Comparison of ENCODE assay signal across 7 mouse cellular contexts in genomic region chr8:119831336-119831995, GRCm38 (mm10). TPM values are rescaled to one million over a fixed set of nuclear protein-coding genes. Genes with fewer than 3 reads are reported as not detected.
DNase-seq lines count a peak whose midpoint lies in the region; ATAC-seq lines count a peak whose summit lies in the region.

No protein-coding gene starts in this region.

- peaks cover 45% of the 10 kb centered on the region for H3K4me1 ChIP-seq in embryonic facial prominence, embryonic 14.5 days (ENCODE audit: control insufficient read depth, insufficient read depth, low read length)
- peaks cover 69% of the 10 kb centered on the region for H3K4me1 ChIP-seq in hindbrain, embryonic 14.5 days (replicated peaks; ENCODE audit: control insufficient read depth, insufficient read depth, low read length)
- peaks cover 80% of the 10 kb centered on the region for H3K4me1 ChIP-seq in midbrain, embryonic 15.5 days

- H3K4me3 ChIP-seq in embryonic facial prominence, embryonic 14.5 days (ENCODE audit: low read depth, low read length) = no peak overlapping the region
- H3K4me3 ChIP-seq in hindbrain, embryonic 14.5 days (replicated peaks; ENCODE audit: low read length) = no peak overlapping the region
- no peak overlapping the region for H3K4me3 ChIP-seq in midbrain, embryonic 15.5 days

- WGBS in embryonic facial prominence, embryonic 14.5 days = 34% methylated on average over 20 of the region's 20 CpGs
- 19% methylated on average over 20 of the region's 20 CpGs for WGBS in hindbrain, embryonic 14.5 days
- WGBS in midbrain, embryonic 15.5 days = 23% methylated on average over 20 of the region's 20 CpGs

- H3K9ac ChIP-seq in embryonic facial prominence, embryonic 14.5 days (ENCODE audit: low read depth, low read length) = 0 out of 2 replicates have a peak overlapping the region, but pooled peaks have one; percentile 22
- H3K9ac ChIP-seq in hindbrain, embryonic 14.5 days = peak overlapping the region; percentile 31
- peak overlapping the region; percentile 16; the same call in 1 of the 2 replicates for H3K9ac ChIP-seq in midbrain, embryonic 15.5 days

- peak; percentile 46 for DNase-seq in 3134 (ENCODE audit: extremely low read depth, insufficient read length, low spot score)
- peak; percentile 57 for DNase-seq in Muller cell, postnatal 12 days (ENCODE audit: inconsistent ontology term)
- DNase-seq in embryonic facial prominence, embryonic 14.5 days (ENCODE audit: low spot score) = peak; percentile 73
- DNase-seq in hindbrain, embryonic 14.5 days (ENCODE audit: low spot score) = no peak
- DNase-seq in liver = peak; percentile 76
- no peak for DNase-seq in left cerebral cortex, postnatal 25 days (ENCODE audit: low spot score in 2 of 2)

- peak overlapping the region; percentile 5; the same call in 1 of the 2 replicates for H3K4me2 ChIP-seq in embryonic facial prominence, embryonic 14.5 days (ENCODE audit: low read depth, low read length)
- H3K4me2 ChIP-seq in hindbrain, embryonic 14.5 days (replicated peaks) = peak overlapping the region; percentile 30
- peak overlapping the region; percentile 28; the same call in 1 of the 2 replicates for H3K4me2 ChIP-seq in midbrain, embryonic 15.5 days

- intact Hi-C loops in left cerebral cortex, postnatal 25 days (cut with DNase I) = no loop called here

- no peaks in the 10 kb centered on the region for H3K9me3 ChIP-seq in embryonic facial prominence, embryonic 14.5 days (ENCODE audit: control insufficient read depth, low read length)
- no peaks in the 10 kb centered on the region for H3K9me3 ChIP-seq in hindbrain, embryonic 14.5 days (ENCODE audit: control insufficient read depth, low read length)
- H3K9me3 ChIP-seq in midbrain, embryonic 15.5 days = no peaks in the 10 kb centered on the region

- no peaks in the 10 kb centered on the region for H3K27me3 ChIP-seq in embryonic facial prominence, embryonic 14.5 days (replicated peaks; ENCODE audit: control insufficient read depth, insufficient read depth, low read length)
- no peaks in the 10 kb centered on the region for H3K27me3 ChIP-seq in hindbrain, embryonic 14.5 days (ENCODE audit: control insufficient read depth, insufficient read depth, low read length)
- no peaks in the 10 kb centered on the region for H3K27me3 ChIP-seq in midbrain, embryonic 15.5 days (replicated peaks)

- no peaks in the 10 kb centered on the region for H3K36me3 ChIP-seq in embryonic facial prominence, embryonic 14.5 days (ENCODE audit: control insufficient read depth, insufficient read depth, low read length)
- no peaks in the 10 kb centered on the region for H3K36me3 ChIP-seq in hindbrain, embryonic 14.5 days (replicated peaks; ENCODE audit: control insufficient read depth, insufficient read depth)
- H3K36me3 ChIP-seq in midbrain, embryonic 15.5 days (replicated peaks) = no peaks in the 10 kb centered on the region

- H3K27ac ChIP-seq in embryonic facial prominence, embryonic 14.5 days (replicated peaks; ENCODE audit: low read depth, low read length) = no peak overlapping the region
- peak overlapping the region; percentile 66 for H3K27ac ChIP-seq in hindbrain, embryonic 14.5 days
- peak overlapping the region; percentile 57 for H3K27ac ChIP-seq in midbrain, embryonic 15.5 days

- ATAC-seq in embryonic facial prominence, embryonic 14.5 days (ENCODE audit: low read depth) = peak; percentile 30; the same call in 1 of the 2 replicates
- ATAC-seq in hindbrain, embryonic 14.5 days (ENCODE audit: low FRiP score) = peak; percentile 32; the same call in 1 of the 2 replicates
- ATAC-seq in midbrain, embryonic 15.5 days (replicated peaks) = peak; percentile 34

RNA-seq across cellular contexts. Expression of gene Cotl1, which starts 8.9 kb away (rescaled TPM):
- 255 and 299 TPM in 2 replicates for polyA plus RNA-seq in embryonic facial prominence, embryonic 14.5 days (2014; fragmentation: Nextera tagmentation; extraction: Ambion mirVana)
- polyA plus RNA-seq in hindbrain, embryonic 14.5 days (2014; fragmentation: Nextera tagmentation; extraction: Ambion mirVana) = 238 and 309 TPM in 2 replicates
- polyA plus RNA-seq in midbrain, embryonic 15.5 days (2015; fragmentation: Nextera tagmentation; extraction: Ambion mirVana) = 123 and 134 TPM in 2 replicates
- 10 to 100 TPM; 57.2 to 62.6 TPM for total RNA-seq in left cerebral cortex, postnatal 25 days (2021)

RNA-seq across cellular contexts. Expression of gene Klhl36, which starts 30.6 kb away (rescaled TPM):
- polyA plus RNA-seq in embryonic facial prominence, embryonic 14.5 days (2014; fragmentation: Nextera tagmentation; extraction: Ambion mirVana) = 8.6 and 10.1 TPM in 2 replicates
- polyA plus RNA-seq in hindbrain, embryonic 14.5 days (2014; fragmentation: Nextera tagmentation; extraction: Ambion mirVana) = 15.1 and 19.1 TPM in 2 replicates
- polyA plus RNA-seq in midbrain, embryonic 15.5 days (2015; fragmentation: Nextera tagmentation; extraction: Ambion mirVana) = 18.3 and 20.2 TPM in 2 replicates
- 1 to 10 TPM; 5.4 to 6.0 TPM for total RNA-seq in left cerebral cortex, postnatal 25 days (2021)

RNA-seq across cellular contexts. Expression of gene Tldc1, which starts 53.2 kb away (rescaled TPM):
- 5.4 and 5.5 TPM in 2 replicates for polyA plus RNA-seq in embryonic facial prominence, embryonic 14.5 days (2014; fragmentation: Nextera tagmentation; extraction: Ambion mirVana)
- 6.5 and 7.4 TPM in 2 replicates for polyA plus RNA-seq in hindbrain, embryonic 14.5 days (2014; fragmentation: Nextera tagmentation; extraction: Ambion mirVana)
- 11.4 and 11.8 TPM in 2 replicates for polyA plus RNA-seq in midbrain, embryonic 15.5 days (2015; fragmentation: Nextera tagmentation; extraction: Ambion mirVana)
- 10 to 100 TPM; 17.0 to 17.4 TPM for total RNA-seq in left cerebral cortex, postnatal 25 days (2021)

Comparison
In these comparisons a context has a peak if more than half of its experiments do, and no peak if none do; other contexts are left out.
1. DNase-seq: peak in 3134 (single experiment), Muller cell, postnatal 12 days (single experiment), embryonic facial prominence, embryonic 14.5 days (single experiment) and liver (single experiment); none in hindbrain, embryonic 14.5 days (single experiment) and left cerebral cortex, postnatal 25 days (0 of 2).
2. Peak in every context shown above with its lines, with median percentiles within 50 percentile points of each other: ATAC-seq, H3K4me2 ChIP-seq and H3K9ac ChIP-seq.